ENCODE assay signal across 10 mouse cellular contexts in genomic region chr2:35588368-35588767, GRCm38 (mm10). TPM values are rescaled to one million over a fixed set of nuclear protein-coding genes. Genes with fewer than 3 reads are reported as not detected.
DNase-seq lines count a peak whose midpoint lies in the region; ATAC-seq and TF ChIP-seq lines count a peak whose summit lies in the region.
"Had no signal": no experiment of that assay in that cellular context is flagged by ENCODE, and none has a peak within 500 bp of the region (broad histone marks: within the 10 kb centered on the region; RNA-seq: fewer than 3 reads in every experiment).

No protein-coding gene starts in this region.

- no peaks in the 10 kb centered on the region for H3K36me3 ChIP-seq in forebrain, embryonic 11.5 days (ENCODE audit: control insufficient read depth, insufficient read depth, low read length)
- H3K36me3 ChIP-seq in forebrain, embryonic 13.5 days (ENCODE audit: poor library complexity, severe bottlenecking) = no peaks in the 10 kb centered on the region
- no peaks in the 10 kb centered on the region for H3K36me3 ChIP-seq in heart, embryonic 11.5 days (ENCODE audit: control insufficient read depth, insufficient read depth, low read length)

- TF ChIP-seq POLR2A in lung, adult 2 months (IDR thresholded peaks at IDR 0.05; ENCODE audit: borderline replicate concordance, extremely low read depth, low read depth, low read length) = no peak

- 0 out of 2 replicates have a peak, but pooled peaks have one; percentile 22 for ATAC-seq in forebrain, embryonic 11.5 days (replicated peaks; ENCODE audit: low FRiP score)
- no peak; the same call in 1 of the 2 replicates for ATAC-seq in forebrain, embryonic 13.5 days
- ATAC-seq in heart, embryonic 11.5 days (replicated peaks; ENCODE audit: insufficient number of reproducible peaks, low FRiP score, low TSS enrichment) = peak; percentile 63
- ATAC-seq in megakaryocyte progenitor cell, adult 5-6 weeks (replicated peaks; ENCODE audit: poor library complexity) = no peak

- H3K27ac ChIP-seq in forebrain, embryonic 11.5 days (ENCODE audit: low read depth, low read length) = no peak overlapping the region
- H3K27ac ChIP-seq in forebrain, embryonic 13.5 days = no peak overlapping the region
- H3K27ac ChIP-seq in heart, embryonic 11.5 days (ENCODE audit: low read depth, low read length) = peak overlapping the region; percentile 93

- WGBS in forebrain, embryonic 11.5 days = 27% methylated on average over 9 of the region's 9 CpGs
- 25% methylated on average over 9 of the region's 9 CpGs for WGBS in forebrain, embryonic 13.5 days
- 6% methylated on average over 9 of the region's 9 CpGs for WGBS in heart, embryonic 11.5 days (ENCODE audit: insufficient replicate concordance)
- WGBS in lung, adult 2 months = 44% methylated on average over 9 of the region's 9 CpGs

- DNase-seq in forebrain, embryonic 11.5 days (ENCODE audit: low spot score) = no peak
- DNase-seq in 3134 (ENCODE audit: extremely low read depth, insufficient read length, low spot score) = peak; percentile 43
- DNase-seq in lung, adult 2 months = peak; percentile 75
- DNase-seq in neural tube, embryonic 10.5 days (ENCODE audit: extremely low spot score, low spot score) = no peak
- no peak for DNase-seq in Muller cell, postnatal 12 days (ENCODE audit: inconsistent ontology term)
- DNase-seq: cerebellum, postnatal 36 days had no signal

- H3K9me3 ChIP-seq in forebrain, embryonic 11.5 days (ENCODE audit: control insufficient read depth, low read length) = no peaks in the 10 kb centered on the region
- H3K9me3 ChIP-seq in forebrain, embryonic 13.5 days (replicated peaks) = no peaks in the 10 kb centered on the region
- H3K9me3 ChIP-seq in heart, embryonic 11.5 days (replicated peaks; ENCODE audit: control insufficient read depth, low read length) = no peaks in the 10 kb centered on the region
- H3K9me3 ChIP-seq: megakaryocyte, embryonic 14.5 days had no signal

- peaks cover 3% of the 10 kb centered on the region; the same call in 1 of the 2 replicates for H3K4me1 ChIP-seq in forebrain, embryonic 11.5 days (replicated peaks; ENCODE audit: control insufficient read depth, insufficient read depth, low read length)
- H3K4me1 ChIP-seq in forebrain, embryonic 13.5 days = peaks cover 15% of the 10 kb centered on the region
- peaks cover 82% of the 10 kb centered on the region for H3K4me1 ChIP-seq in heart, embryonic 11.5 days (ENCODE audit: control insufficient read depth, insufficient read depth, low read length)
- H3K4me1 ChIP-seq in lung, adult 2 months (ENCODE audit: control insufficient read depth, insufficient read depth, low read length) = peaks cover 21% of the 10 kb centered on the region

- H3K9ac ChIP-seq in forebrain, embryonic 11.5 days (ENCODE audit: low read length) = no peak overlapping the region
- no peak overlapping the region for H3K9ac ChIP-seq in forebrain, embryonic 13.5 days
- H3K9ac ChIP-seq in heart, embryonic 11.5 days (ENCODE audit: low read depth, low read length) = peak overlapping the region; percentile 58; the same call in 1 of the 2 replicates

- no peak for TF ChIP-seq CTCF in lung, adult 2 months (IDR thresholded peaks at IDR 0.05; ENCODE audit: insufficient read depth, low read length)

- peaks cover 8% of the 10 kb centered on the region; the same call in 1 of the 2 replicates for H3K27me3 ChIP-seq in forebrain, embryonic 11.5 days (ENCODE audit: control insufficient read depth, insufficient read depth, low read length)
- peaks cover 42% of the 10 kb centered on the region for H3K27me3 ChIP-seq in forebrain, embryonic 13.5 days
- H3K27me3 ChIP-seq in heart, embryonic 11.5 days (ENCODE audit: control insufficient read depth, insufficient read depth, low read length) = no peaks in the 10 kb centered on the region; the same call in 1 of the 2 replicates

- no peak overlapping the region for H3K4me3 ChIP-seq in forebrain, embryonic 11.5 days (ENCODE audit: low read depth, low read length)
- no peak overlapping the region for H3K4me3 ChIP-seq in forebrain, embryonic 13.5 days
- no peak overlapping the region for H3K4me3 ChIP-seq in heart, embryonic 11.5 days (ENCODE audit: low read depth, low read length)
- no peak overlapping the region for H3K4me3 ChIP-seq in lung, adult 2 months (replicated peaks; ENCODE audit: extremely low read depth, low read depth, low read length)
- H3K4me3 ChIP-seq: megakaryocyte, embryonic 14.5 days had no signal

- H3K4me2 ChIP-seq in forebrain, embryonic 11.5 days (ENCODE audit: low read depth, low read length, severe bottlenecking) = no peak overlapping the region
- H3K4me2 ChIP-seq in forebrain, embryonic 13.5 days = no peak overlapping the region
- peak overlapping the region; percentile 59 for H3K4me2 ChIP-seq in heart, embryonic 11.5 days

RNA-seq across cellular contexts. Expression of gene Dab2ip, which starts 30.3 kb away (rescaled TPM):
- 51.5 and 52.2 TPM in 2 replicates for polyA plus RNA-seq in forebrain, embryonic 11.5 days (2014; fragmentation: Nextera tagmentation; extraction: Ambion mirVana)
- polyA plus RNA-seq in forebrain, embryonic 13.5 days (2015; fragmentation: Nextera tagmentation; extraction: Ambion mirVana) = 27.4 and 27.6 TPM in 2 replicates
- 49.0 and 49.1 TPM in 2 replicates for polyA plus RNA-seq in heart, embryonic 11.5 days (2014; fragmentation: Nextera tagmentation; extraction: Ambion mirVana)
- 113 and 132 TPM in 2 replicates for polyA plus RNA-seq in lung, adult 2 months (2012; rRNA removed)
- total RNA-seq in megakaryocyte progenitor cell, adult 5-6 weeks (2015) = 3.9 and 4.0 TPM in 2 replicates
- total RNA-seq in megakaryocyte progenitor cell, adult 5-6 weeks (2017) = 3.0 and 4.1 TPM in 2 replicates

Comparison
In these comparisons a context has a peak if more than half of its experiments do, and no peak if none do; other contexts are left out.
1. ATAC-seq: peak in forebrain, embryonic 11.5 days (single experiment) and heart, embryonic 11.5 days (single experiment); none in forebrain, embryonic 13.5 days (single experiment) and megakaryocyte progenitor cell, adult 5-6 weeks (single experiment).
2. DNase-seq: peak in 3134 (single experiment) and lung, adult 2 months (single experiment); none in forebrain, embryonic 11.5 days (single experiment), neural tube, embryonic 10.5 days (single experiment) and Muller cell, postnatal 12 days (single experiment).